Mouse (Mus musculus) urinary bladder, postnatal 25 days (tissue): ENCODE measurements around the gene Wbp1.

Source experiments
- DNase-seq: peaks from one replicate; pipeline ENCODE4 v3.0.0; 2022; ENCODE audit warnings: low spot score

Wbp1 gene

GRCm38 (mm10) chr6:83140044-83140443, 18.7 kb upstream of the Wbp1 start:
- DNase-seq = no peak

DNA sequence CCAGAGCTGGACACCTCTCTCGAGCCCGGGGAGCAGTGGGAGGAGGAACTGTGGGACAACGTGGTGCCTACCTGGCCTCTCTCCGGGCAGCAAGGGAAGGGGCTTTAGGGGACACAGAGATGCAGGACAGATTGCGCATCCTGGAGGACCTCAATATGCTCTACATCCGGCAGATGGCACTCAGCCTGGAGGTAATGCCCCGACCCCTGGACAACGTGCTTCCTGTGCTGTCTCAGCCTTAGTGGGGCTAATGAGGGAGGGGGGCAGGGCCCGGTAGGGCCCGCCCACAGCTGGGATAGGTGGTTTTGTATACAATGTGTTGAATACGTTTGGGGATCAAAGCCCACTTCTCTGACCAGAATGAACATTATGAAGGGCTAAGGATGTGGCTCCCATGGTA, 16.7 kb upstream of the Wbp1 start:
- DNase-seq = no peak

- DNase-seq = peak; percentile 73
Observed at GRCm38 (mm10) chr6:83137576-83137950, 16.2 kb upstream of the Wbp1 start.

DNA sequence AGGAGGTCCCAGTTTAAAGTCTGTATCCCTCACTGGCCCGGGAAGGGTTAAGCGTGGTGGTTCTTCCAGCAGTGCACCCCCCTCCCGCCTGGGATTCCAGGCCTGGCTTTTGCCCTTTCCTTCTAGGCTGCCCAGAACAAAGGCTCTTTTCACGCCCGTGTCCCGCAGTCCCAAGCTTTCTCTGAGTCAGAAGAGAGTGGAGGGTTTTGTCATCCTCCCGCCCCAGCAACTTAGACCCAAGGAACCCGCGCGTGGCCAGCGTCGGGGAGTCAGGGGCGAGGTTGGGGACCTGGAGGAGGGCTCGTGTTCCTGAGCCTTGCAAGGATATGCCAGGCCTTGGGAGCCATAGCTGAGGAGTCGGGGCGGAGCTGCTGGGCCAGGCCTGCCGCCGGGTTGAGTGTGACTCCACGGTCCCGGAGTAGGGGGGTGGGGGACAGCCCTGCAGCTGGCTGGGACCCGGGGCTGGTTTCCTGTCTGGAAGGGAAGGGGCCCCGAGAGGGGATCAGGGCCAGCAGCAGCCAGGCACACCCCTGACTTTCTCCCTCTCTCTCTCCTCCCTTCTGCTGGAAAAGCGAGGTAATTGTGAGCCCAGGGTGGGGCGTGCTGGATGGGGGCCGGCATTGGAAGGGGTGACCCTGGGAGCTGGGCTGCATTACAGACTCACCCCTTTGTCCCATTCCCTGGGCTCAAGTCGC, 15.7 kb upstream of the Wbp1 start:
- DNase-seq = peak; percentile 54

DNA sequence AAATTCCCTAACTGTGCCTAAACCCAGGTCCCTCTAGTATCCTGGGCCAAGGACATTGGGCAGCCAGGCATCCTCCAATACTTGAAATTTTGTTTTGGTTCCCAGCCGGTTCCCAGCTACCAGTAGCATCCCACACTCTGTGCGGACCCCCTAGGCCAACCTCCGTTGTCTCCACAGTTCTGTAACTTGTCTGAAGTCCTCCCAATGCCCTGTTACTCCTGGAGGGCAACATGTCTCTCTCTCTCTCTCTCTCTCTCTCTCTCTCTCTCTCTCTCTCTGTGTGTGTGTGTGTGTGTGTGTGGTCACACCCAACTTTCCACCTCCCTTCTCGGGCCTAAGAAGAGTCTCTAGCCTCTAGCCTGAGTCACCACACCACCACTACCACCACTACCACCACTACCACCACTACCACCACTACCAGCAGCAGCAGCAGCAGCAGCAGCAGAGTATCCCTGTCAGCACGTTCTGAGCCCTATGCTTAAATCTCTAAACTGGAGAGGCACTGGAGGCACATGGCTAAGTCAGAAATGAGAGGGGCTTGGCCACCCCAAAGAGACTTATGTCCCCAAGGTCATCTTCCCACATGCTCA, 15.0 kb upstream of the Wbp1 start:
- DNase-seq = no peak

- DNase-seq = peak; percentile 41
Observed at GRCm38 (mm10) chr6:83135571-83136161, 14.3 kb upstream of the Wbp1 start.

GRCm38 (mm10) chr6:83134951-83135513, 13.7 kb upstream of the Wbp1 start, which contains the start of gene Rtkn:
Gene Rtkn, plus strand, starts transcription at chr6:83135463.
- DNase-seq = no peak

- no peak for DNase-seq
Observed at GRCm38 (mm10) chr6:83134226-83134625, 12.9 kb upstream of the Wbp1 start.

DNA sequence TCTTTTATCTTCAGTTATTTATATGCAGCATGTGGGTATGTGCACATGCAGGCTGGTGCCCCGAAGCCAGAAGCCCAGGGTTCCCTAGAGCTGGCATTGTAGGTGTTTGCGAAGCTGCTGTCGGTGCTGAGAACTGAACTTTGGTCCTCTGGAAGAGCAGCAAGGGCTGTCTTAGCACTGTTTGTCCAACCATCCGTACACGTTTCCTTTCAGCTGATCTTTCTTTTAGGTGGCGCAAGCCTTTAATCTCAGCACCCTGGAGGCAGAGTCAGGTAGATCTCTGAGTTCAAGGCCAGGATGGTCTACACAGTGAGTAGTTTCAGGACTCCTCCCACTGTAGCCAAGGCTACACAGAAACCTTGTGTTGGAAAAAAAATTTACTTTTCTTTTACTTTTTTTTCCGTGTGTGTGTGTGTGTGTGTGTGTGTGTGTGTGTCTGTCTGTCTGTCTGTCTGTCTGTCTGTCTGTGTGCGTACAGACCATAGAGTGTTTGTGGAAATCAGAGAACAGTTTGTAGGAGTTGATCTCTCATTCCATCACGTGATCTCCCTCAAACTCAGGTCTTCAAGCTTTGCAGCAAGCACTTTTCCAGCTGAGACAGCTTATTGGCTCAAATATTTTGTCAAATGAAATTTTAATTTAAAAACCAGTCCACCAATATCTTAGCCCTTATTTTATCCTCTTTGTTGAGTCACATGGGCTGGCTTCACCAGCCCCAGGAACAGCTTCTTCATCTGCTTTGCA, 11.0 kb upstream of the Wbp1 start:
- DNase-seq = no peak

- DNase-seq = no peak
Observed at GRCm38 (mm10) chr6:83131469-83132034, 10.2 kb upstream of the Wbp1 start.

GRCm38 (mm10) chr6:83127419-83127818, 6.1 kb upstream of the Wbp1 start:
- DNase-seq = no peak

DNA sequence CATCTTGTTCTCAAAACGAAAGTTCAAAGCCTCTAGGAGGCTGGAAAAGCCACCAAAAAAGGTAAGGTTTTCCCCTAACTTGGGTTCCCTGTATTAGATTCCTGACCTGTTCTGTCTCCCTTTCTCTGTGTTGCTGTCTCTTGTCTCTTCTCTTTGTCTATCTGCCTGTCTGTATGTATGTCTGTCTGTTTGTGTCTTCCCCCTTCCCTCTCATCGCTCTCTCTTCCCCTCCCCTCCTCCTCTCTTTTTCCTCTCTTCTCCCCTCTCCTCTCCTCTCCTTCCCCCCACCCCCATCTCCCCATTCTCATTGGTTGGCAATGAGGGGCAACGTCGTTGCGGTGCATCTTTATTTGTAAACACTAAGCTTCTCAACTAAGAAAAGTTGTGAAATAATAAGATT, 4.0 kb upstream of the Wbp1 start, which contains the start of gene Ino80b:
TSS of gene Ino80b (minus strand) at position 101 of the 400 bp plus-strand sequence.
- no peak for DNase-seq

DNA sequence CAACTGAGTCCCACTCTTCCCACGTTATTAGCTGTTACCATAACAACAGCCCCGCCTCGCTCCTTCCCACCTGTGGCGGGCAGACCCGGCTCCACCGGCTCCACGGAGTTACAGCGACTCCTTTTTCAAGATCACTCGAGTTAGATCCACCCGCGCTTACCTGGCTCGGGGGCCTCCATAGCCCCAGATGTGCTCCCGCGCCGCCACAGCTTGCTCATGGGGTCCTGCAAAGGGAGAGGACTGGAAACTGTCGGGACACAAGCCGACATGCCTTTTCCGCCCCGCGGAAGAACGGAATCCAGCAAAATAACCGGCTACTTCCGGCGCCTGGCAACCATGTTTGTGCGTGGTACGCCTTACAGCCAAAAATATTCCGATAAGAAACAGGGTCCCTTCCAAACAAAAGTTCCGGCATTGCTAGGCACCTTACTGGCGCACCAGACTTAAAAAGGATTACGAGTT, 3.5 kb upstream of the Wbp1 start:
- DNase-seq = peak; percentile 86

DNA sequence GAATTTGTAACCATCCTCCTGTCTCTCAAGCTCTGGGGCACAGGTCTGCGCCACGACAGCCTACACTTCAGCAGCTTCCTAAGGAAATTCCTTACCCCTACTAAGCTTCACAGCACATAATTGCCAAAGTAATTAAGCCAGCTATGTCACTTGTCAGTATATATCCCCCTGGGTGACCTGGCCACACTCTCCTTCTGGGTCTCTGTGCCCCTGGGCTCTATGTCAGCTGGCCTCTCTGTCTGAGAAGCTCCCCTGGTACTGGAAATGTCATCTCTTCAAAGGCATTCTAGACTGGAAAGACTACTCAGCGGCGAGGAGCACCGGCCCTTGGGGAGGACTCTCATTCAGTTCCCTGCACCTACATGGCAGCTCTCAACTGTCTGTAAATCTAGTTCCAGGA, 1.6 kb upstream of the Wbp1 start:
- no peak for DNase-seq

DNA sequence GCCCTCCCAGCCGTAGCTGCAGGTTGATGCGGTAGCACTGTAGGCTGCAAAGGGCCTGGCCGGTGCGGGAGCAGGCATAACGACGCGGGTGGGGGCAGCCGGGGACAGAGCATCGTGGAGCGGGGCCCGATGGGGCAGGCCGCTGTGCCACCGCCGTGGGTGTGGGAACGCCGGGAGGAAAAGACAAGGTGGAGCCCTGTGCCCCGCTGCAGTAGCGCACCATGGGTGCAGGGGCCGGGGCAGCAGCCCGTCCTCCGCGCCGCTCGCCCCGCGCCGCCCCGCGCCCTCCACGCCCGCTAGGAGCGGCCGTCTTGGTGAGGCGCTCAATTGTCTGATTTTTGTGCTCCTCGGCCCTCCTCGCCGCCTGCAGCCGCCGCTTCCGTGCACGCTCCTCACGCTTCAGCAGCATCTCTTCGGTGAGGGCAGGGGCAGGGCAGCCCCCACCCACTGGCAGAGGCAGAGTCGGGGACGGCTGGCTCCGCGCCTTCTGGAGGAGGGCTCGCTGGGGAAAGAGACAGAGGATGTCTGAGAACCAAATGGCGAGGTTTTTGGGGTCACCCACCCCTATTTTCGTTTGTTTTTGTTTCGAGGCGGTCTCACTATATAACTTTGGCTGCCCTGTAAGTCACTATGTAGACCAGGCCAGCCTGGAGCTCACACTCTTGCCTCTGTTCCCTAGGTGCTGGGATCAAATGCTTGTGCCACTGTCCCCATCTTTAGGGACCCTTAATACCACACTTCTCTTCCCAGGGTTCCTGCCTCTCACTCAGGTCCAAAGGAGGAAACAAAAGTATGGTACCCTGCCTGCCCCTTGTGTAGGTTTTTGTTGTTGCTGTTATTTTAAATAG, 728 bp upstream of the Wbp1 start:
- DNase-seq = no peak

GRCm38 (mm10) chr6:83119734-83120051, 1.7 kb downstream of the Wbp1 start:
- DNase-seq = no peak

DNA sequence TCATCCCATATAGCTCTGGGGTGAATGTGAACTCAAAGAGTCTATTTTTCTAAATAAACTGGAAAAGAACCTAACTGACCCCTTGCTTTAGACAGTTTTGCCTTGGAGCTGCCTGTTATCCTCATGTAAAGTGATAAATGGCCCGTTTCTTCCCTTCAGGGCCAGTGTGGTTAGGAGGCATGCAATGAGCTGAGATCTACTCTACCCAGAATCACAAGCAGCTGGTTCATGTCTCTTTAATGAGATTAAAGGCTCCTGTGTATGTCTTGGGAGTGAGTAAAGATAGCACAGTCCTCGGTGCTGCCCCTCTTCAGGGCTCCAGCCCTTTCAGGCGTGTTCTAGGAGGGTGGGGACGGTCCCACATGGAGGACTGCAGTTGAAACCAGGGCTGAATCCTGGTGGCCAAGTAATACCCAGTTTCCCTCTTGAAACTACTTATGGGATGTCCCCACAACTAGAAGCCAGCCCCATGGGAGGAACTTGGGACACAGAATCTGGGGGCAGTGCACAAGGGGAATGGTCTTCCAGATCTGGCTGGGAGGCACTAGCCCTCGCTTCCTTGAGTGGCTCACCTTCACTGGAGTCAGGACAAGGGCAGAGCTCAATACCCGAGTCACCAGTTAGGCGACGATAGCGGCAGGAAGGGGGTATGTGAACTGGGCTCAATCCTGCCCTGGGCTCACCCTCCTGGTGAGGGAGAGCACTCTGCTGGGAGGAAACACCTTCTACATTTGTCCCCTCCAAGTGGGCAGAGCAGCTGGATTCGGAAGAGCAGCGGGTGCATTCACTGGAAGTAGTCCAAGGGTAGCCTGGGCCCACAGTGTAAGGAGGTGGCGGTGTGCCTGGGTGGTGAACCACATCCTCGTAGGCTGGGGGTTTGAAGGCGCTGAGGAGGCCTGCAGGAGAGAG, 2.3 kb downstream of the Wbp1 start:
- no peak for DNase-seq

DNA sequence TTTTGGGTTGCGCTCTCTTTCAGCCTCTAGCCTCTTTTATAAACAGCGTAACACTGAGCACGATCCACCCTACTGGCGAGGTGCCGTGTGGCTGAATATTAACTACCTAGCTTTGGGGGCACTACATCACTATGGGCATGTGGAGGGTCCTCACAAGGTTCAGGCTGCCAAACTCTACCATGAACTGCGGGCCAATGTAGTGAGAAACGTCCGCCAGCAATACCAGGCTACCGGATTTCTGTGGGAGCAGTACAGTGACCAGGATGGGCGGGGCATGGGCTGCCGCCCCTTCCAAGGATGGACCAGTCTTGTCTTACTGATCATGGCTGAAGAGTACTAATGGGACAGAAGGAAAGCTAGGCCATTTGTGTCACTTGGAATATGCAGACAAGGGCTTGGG, 3.0 kb downstream of the Wbp1 start:
- no peak for DNase-seq

- no peak for DNase-seq
Observed at GRCm38 (mm10) chr6:83117616-83118015, 3.7 kb downstream of the Wbp1 start.

DNA sequence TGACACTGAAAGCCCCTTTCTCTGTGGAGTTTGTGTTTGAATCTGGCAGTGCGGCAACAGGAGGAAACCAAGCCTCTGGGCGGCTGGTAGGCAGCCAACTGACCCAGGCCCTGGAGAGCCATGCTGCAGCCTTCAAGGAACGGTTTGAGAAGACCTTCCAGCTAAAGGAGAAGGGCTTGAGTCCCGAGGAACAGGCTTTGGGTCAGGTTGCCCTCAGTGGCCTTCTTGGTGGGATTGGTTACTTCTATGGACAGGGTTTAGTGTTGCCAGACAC, 4.3 kb downstream of the Wbp1 start:
- DNase-seq = no peak
